26 mouse cellular contexts compared by ENCODE assay signal in genomic region chr4:43036356-43036755, GRCm38 (mm10). TPM values are rescaled to one million over a fixed set of nuclear protein-coding genes. Genes with fewer than 3 reads are reported as not detected.
DNase-seq lines count a peak whose midpoint lies in the region; ATAC-seq and TF ChIP-seq lines count a peak whose summit lies in the region.
"Had no signal": no experiment of that assay in that cellular context is flagged by ENCODE, and none has a peak within 500 bp of the region (broad histone marks: within the 10 kb centered on the region; RNA-seq: fewer than 3 reads in every experiment).

No protein-coding gene starts in this region.

- no peaks in the 10 kb centered on the region; the same call in 1 of the 2 replicates for H3K79me2 ChIP-seq in heart, adult 2 months (replicated peaks; ENCODE audit: control insufficient read depth, insufficient read depth, low read length)

- H3K36me3 ChIP-seq in erythroblast, embryonic 14.5 days (ENCODE audit: control insufficient read depth), result peaks cover 61% of the 10 kb centered on the region
- peaks cover 45% of the 10 kb centered on the region for H3K36me3 ChIP-seq in heart, embryonic 13.5 days
- H3K36me3 ChIP-seq in heart, adult 2 months (ENCODE audit: control insufficient read depth, insufficient read depth, low read length), result no peaks in the 10 kb centered on the region
- peaks cover 32% of the 10 kb centered on the region for H3K36me3 ChIP-seq in G1E (replicated peaks)
- H3K36me3 ChIP-seq in liver, embryonic 13.5 days, result peaks cover 41% of the 10 kb centered on the region
- peaks cover 11% of the 10 kb centered on the region for H3K36me3 ChIP-seq in stomach, postnatal 0 days (ENCODE audit: control insufficient read depth, insufficient read depth, low read length)

- no peak for TF ChIP-seq CTCF in heart, adult 2 months (IDR thresholded peaks at IDR 0.05)
- TF ChIP-seq CTCF in G1E (IDR thresholded peaks at IDR 0.05; ENCODE audit: low read depth, low read length), result no peak
- no peak for TF ChIP-seq CTCF in stomach, postnatal 0 days (IDR thresholded peaks at IDR 0.05; ENCODE audit: low read depth)

- WGBS in heart, embryonic 13.5 days, result 85% methylated on average over 10 of the region's 10 CpGs
- WGBS in heart, adult 2 months, result 86% methylated on average over 10 of the region's 10 CpGs
- WGBS in liver, embryonic 13.5 days (ENCODE audit: insufficient replicate concordance), result 84% methylated on average over 10 of the region's 10 CpGs
- WGBS in stomach, postnatal 0 days, result 90% methylated on average over 10 of the region's 10 CpGs

- intact Hi-C loops in heart, adult 2 months (cut with DNase I), result no loop called here

- no peak for TF ChIP-seq EP300 in heart, adult 2 months (IDR thresholded peaks at IDR 0.05; ENCODE audit: insufficient read depth, low read depth, low read length)
- TF ChIP-seq EP300 in stomach, postnatal 0 days (optimal IDR thresholded peaks at IDR 0.05), result no peak

- ATAC-seq in erythroblast, adult 5-6 weeks (replicated peaks; ENCODE audit: low FRiP score, poor library complexity, severe bottlenecking), result no peak
- ATAC-seq in heart, embryonic 13.5 days (ENCODE audit: extremely low read depth, insufficient number of reproducible peaks, low FRiP score, low TSS enrichment), result no peak
- no peak for ATAC-seq in G1E (ENCODE audit: extremely low read depth, insufficient number of reproducible peaks, low FRiP score, poor library complexity, severe bottlenecking)
- ATAC-seq in liver, embryonic 13.5 days (ENCODE audit: low read depth), result no peak
- no peak for ATAC-seq in stomach, postnatal 0 days (ENCODE audit: low FRiP score, low TSS enrichment)
- ATAC-seq: activated CD4-positive, CD25-positive, alpha-beta regulatory T cell, adult 4 months; forebrain, embryonic 16.5 days; lung, postnatal 0 days had no signal

- peaks cover 82% of the 10 kb centered on the region for H3K4me1 ChIP-seq in erythroblast, embryonic 14.5 days (ENCODE audit: control insufficient read depth)
- peaks cover 40% of the 10 kb centered on the region for H3K4me1 ChIP-seq in heart, embryonic 13.5 days
- peaks cover 11% of the 10 kb centered on the region for H3K4me1 ChIP-seq in heart, adult 2 months (ENCODE audit: control insufficient read depth, insufficient read depth, low read length)
- peaks cover 74% of the 10 kb centered on the region for H3K4me1 ChIP-seq in G1E (ENCODE audit: insufficient read depth, low read depth, low read length)
- peaks cover 65% of the 10 kb centered on the region for H3K4me1 ChIP-seq in liver, embryonic 13.5 days (replicated peaks)
- no peaks in the 10 kb centered on the region for H3K4me1 ChIP-seq in stomach, postnatal 0 days (replicated peaks; ENCODE audit: control insufficient read depth, insufficient read depth)

- no peak overlapping the region for H3K27ac ChIP-seq in heart, embryonic 13.5 days (replicated peaks)
- H3K27ac ChIP-seq in heart, adult 2 months, result no peak overlapping the region
- peak overlapping the region; percentile 97 for H3K27ac ChIP-seq in liver, embryonic 13.5 days
- no peak overlapping the region for H3K27ac ChIP-seq in stomach, postnatal 0 days (replicated peaks)
- H3K27ac ChIP-seq: embryonic facial prominence, embryonic 13.5 days; hindbrain, embryonic 15.5 days; layer of hippocampus, adult 2 months; limb, embryonic 10.5 days; macrophage had no signal

- H3K4me3 ChIP-seq in erythroblast, embryonic 14.5 days (replicated peaks), result peak overlapping the region; percentile 78
- H3K4me3 ChIP-seq in heart, embryonic 13.5 days, result peak overlapping the region; percentile 86
- H3K4me3 ChIP-seq in heart, adult 2 months, result no peak overlapping the region
- peak overlapping the region; percentile 63; the same call in 1 of the 2 replicates for H3K4me3 ChIP-seq in G1E (ENCODE audit: low read depth, low read length)
- H3K4me3 ChIP-seq in liver, embryonic 13.5 days (replicated peaks), result peak overlapping the region; percentile 84
- H3K4me3 ChIP-seq in stomach, postnatal 0 days (ENCODE audit: low read depth, low read length), result no peak overlapping the region
- H3K4me3 ChIP-seq: embryonic facial prominence, embryonic 13.5 days; hindbrain, embryonic 15.5 days; layer of hippocampus, adult 2 months; limb, embryonic 10.5 days had no signal

- H3K9me3 ChIP-seq in erythroblast, embryonic 14.5 days (ENCODE audit: control insufficient read depth, low read length), result no peaks in the 10 kb centered on the region
- no peaks in the 10 kb centered on the region for H3K9me3 ChIP-seq in heart, embryonic 13.5 days
- H3K9me3 ChIP-seq in G1E (replicated peaks), result no peaks in the 10 kb centered on the region
- no peaks in the 10 kb centered on the region for H3K9me3 ChIP-seq in liver, embryonic 13.5 days (replicated peaks)
- no peaks in the 10 kb centered on the region for H3K9me3 ChIP-seq in stomach, postnatal 0 days (ENCODE audit: control insufficient read depth, low read length)
- H3K9me3 ChIP-seq: embryonic facial prominence, embryonic 13.5 days; hindbrain, embryonic 15.5 days; limb, embryonic 10.5 days had no signal

- peak overlapping the region; percentile 90 for H3K4me2 ChIP-seq in heart, embryonic 13.5 days
- H3K4me2 ChIP-seq in liver, embryonic 13.5 days, result peak overlapping the region; percentile 89
- H3K4me2 ChIP-seq in stomach, postnatal 0 days (replicated peaks; ENCODE audit: low read depth), result no peak overlapping the region
- H3K4me2 ChIP-seq: embryonic facial prominence, embryonic 13.5 days; hindbrain, embryonic 15.5 days; midbrain, embryonic 11.5 days had no signal

- no peak for DNase-seq in heart, adult 2 months
- DNase-seq in G1E (ENCODE audit: low spot score), result no peak
- DNase-seq in liver, embryonic 13.5 days, result no peak
- DNase-seq in stomach, postnatal 0 days (ENCODE audit: low spot score), result no peak
- DNase-seq: adrenal gland, postnatal 25 days; B cell, adult 2 months; cerebellum, postnatal 25 days; embryo, embryonic 11 days; gastrocnemius, postnatal 14 days; kidney, adult 9 months; kidney, postnatal 25 days; thymus, adult 2 months; thymus, postnatal 4 days had no signal

- peak overlapping the region; percentile 34; the same call in 1 of the 2 replicates for H3K9ac ChIP-seq in heart, embryonic 13.5 days
- no peak overlapping the region for H3K9ac ChIP-seq in heart, adult 2 months (ENCODE audit: low read depth, low read length)
- H3K9ac ChIP-seq in liver, embryonic 13.5 days, result peak overlapping the region; percentile 92
- H3K9ac ChIP-seq in stomach, postnatal 0 days (ENCODE audit: low read length), result no peak overlapping the region
- H3K9ac ChIP-seq: embryonic facial prominence, embryonic 13.5 days; hindbrain, embryonic 15.5 days had no signal

- no peaks in the 10 kb centered on the region for H3K27me3 ChIP-seq in erythroblast, embryonic 14.5 days (ENCODE audit: control insufficient read depth)
- no peaks in the 10 kb centered on the region for H3K27me3 ChIP-seq in heart, embryonic 13.5 days (replicated peaks)
- no peaks in the 10 kb centered on the region for H3K27me3 ChIP-seq in heart, adult 2 months (ENCODE audit: control insufficient read depth, insufficient read depth, low read length)
- peaks cover 3% of the 10 kb centered on the region; the same call in 1 of the 2 replicates for H3K27me3 ChIP-seq in G1E (ENCODE audit: insufficient read depth, low read length)
- no peaks in the 10 kb centered on the region for H3K27me3 ChIP-seq in liver, embryonic 13.5 days
- no peaks in the 10 kb centered on the region for H3K27me3 ChIP-seq in stomach, postnatal 0 days (ENCODE audit: control insufficient read depth, insufficient read depth, low read length)
- H3K27me3 ChIP-seq: CH12.LX; embryonic facial prominence, embryonic 13.5 days; hindbrain, embryonic 15.5 days had no signal

- TF ChIP-seq POLR2A in heart, adult 2 months (IDR thresholded peaks at IDR 0.05; ENCODE audit: insufficient read depth, low read depth, low read length), result no peak

RNA-seq across cellular contexts. Expression of gene Stoml2, which starts 4.8 kb away (rescaled TPM):
- polyA plus RNA-seq in erythroblast, embryonic 14.5 days (2012), result 15.4 and 16.6 TPM in 2 replicates
- 38.6 and 40.1 TPM in 2 replicates for total RNA-seq in erythroblast, adult 5-6 weeks (2015; ENCODE audit: low replicate concordance)
- 53.4 and 59.0 TPM in 2 replicates for total RNA-seq in erythroblast, adult 5-6 weeks (2017; ENCODE audit: low replicate concordance)
- 211 and 238 TPM in 2 replicates for polyA plus RNA-seq in heart, embryonic 13.5 days (2015; fragmentation: Nextera tagmentation; extraction: Ambion mirVana)
- total RNA-seq in heart, adult 2 months (2021), result 100 to 1,000 TPM; 101 to 114 TPM
- 97.3 and 117 TPM in 2 replicates for polyA plus RNA-seq in heart, adult 2 months (2012; rRNA removed)
- total RNA-seq in G1E (2014; fragmentation: Nextera tagmentation), result 191 and 233 TPM in 2 replicates
- 157 and 170 TPM in 2 replicates for total RNA-seq in G1E (2017)
- 145 and 169 TPM in 2 replicates for polyA plus RNA-seq in G1E (2012)
- polyA plus RNA-seq in liver, embryonic 13.5 days (2015; fragmentation: Nextera tagmentation; extraction: Ambion mirVana), result 270 and 280 TPM in 2 replicates
- 151 and 157 TPM in 2 replicates for polyA plus RNA-seq in stomach, postnatal 0 days (2015; fragmentation: Nextera tagmentation; extraction: Ambion mirVana)

RNA-seq across cellular contexts. Expression of gene Fam214b, which starts 9.7 kb away (rescaled TPM):
- 73.7 and 83.3 TPM in 2 replicates for polyA plus RNA-seq in erythroblast, embryonic 14.5 days (2012)
- total RNA-seq in erythroblast, adult 5-6 weeks (2015; ENCODE audit: low replicate concordance), result 177 and 182 TPM in 2 replicates
- 191 and 193 TPM in 2 replicates for total RNA-seq in erythroblast, adult 5-6 weeks (2017; ENCODE audit: low replicate concordance)
- 14.8 and 15.5 TPM in 2 replicates for polyA plus RNA-seq in heart, embryonic 13.5 days (2015; fragmentation: Nextera tagmentation; extraction: Ambion mirVana)
- total RNA-seq in heart, adult 2 months (2021), result 10 to 100 TPM; 26.3 to 33.1 TPM
- polyA plus RNA-seq in heart, adult 2 months (2012; rRNA removed), result 19.6 and 21.3 TPM in 2 replicates
- 10.2 and 24.4 TPM in 2 replicates for total RNA-seq in G1E (2014; fragmentation: Nextera tagmentation)
- 12.6 and 17.8 TPM in 2 replicates for total RNA-seq in G1E (2017)
- 15.0 and 17.7 TPM in 2 replicates for polyA plus RNA-seq in G1E (2012)
- 28.4 and 30.0 TPM in 2 replicates for polyA plus RNA-seq in liver, embryonic 13.5 days (2015; fragmentation: Nextera tagmentation; extraction: Ambion mirVana)
- polyA plus RNA-seq in stomach, postnatal 0 days (2015; fragmentation: Nextera tagmentation; extraction: Ambion mirVana), result 9.0 and 10.0 TPM in 2 replicates

RNA-seq across cellular contexts. Expression of gene Pigo, which starts 10.7 kb away (rescaled TPM):
- polyA plus RNA-seq in erythroblast, embryonic 14.5 days (2012), result 2.1 and 2.2 TPM in 2 replicates
- 4.8 and 24.2 TPM in 2 replicates for total RNA-seq in erythroblast, adult 5-6 weeks (2015; ENCODE audit: low replicate concordance)
- 8.8 and 10.2 TPM in 2 replicates for total RNA-seq in erythroblast, adult 5-6 weeks (2017; ENCODE audit: low replicate concordance)
- 12.7 and 13.8 TPM in 2 replicates for polyA plus RNA-seq in heart, embryonic 13.5 days (2015; fragmentation: Nextera tagmentation; extraction: Ambion mirVana)
- 10 to 100 TPM; 21.0 to 26.5 TPM for total RNA-seq in heart, adult 2 months (2021)
- 20.1 and 27.1 TPM in 2 replicates for polyA plus RNA-seq in heart, adult 2 months (2012; rRNA removed)
- total RNA-seq in G1E (2014; fragmentation: Nextera tagmentation) (11.8 and 17.2 TPM in 2 replicates), G1E (2017) (9.4 and 9.7 TPM in 2 replicates)
- polyA plus RNA-seq in G1E (2012), result 11.2 and 11.6 TPM in 2 replicates
- 12.6 and 13.9 TPM in 2 replicates for polyA plus RNA-seq in liver, embryonic 13.5 days (2015; fragmentation: Nextera tagmentation; extraction: Ambion mirVana)
- 10.3 and 11.0 TPM in 2 replicates for polyA plus RNA-seq in stomach, postnatal 0 days (2015; fragmentation: Nextera tagmentation; extraction: Ambion mirVana)

RNA-seq across cellular contexts. Expression of gene Unc13b, which starts 22.4 kb away (rescaled TPM):
- 0.01 TPM in 1 of 2 replicates, not detected in the other for polyA plus RNA-seq in erythroblast, embryonic 14.5 days (2012)
- total RNA-seq in erythroblast, adult 5-6 weeks (2015; ENCODE audit: low replicate concordance), result not detected in 2 replicates
- total RNA-seq in erythroblast, adult 5-6 weeks (2017; ENCODE audit: low replicate concordance), result not detected in 2 replicates
- 9.7 and 10.2 TPM in 2 replicates for polyA plus RNA-seq in heart, embryonic 13.5 days (2015; fragmentation: Nextera tagmentation; extraction: Ambion mirVana)
- total RNA-seq in heart, adult 2 months (2021), result 10 to 100 TPM in 1 of 2 experiments, 1 to 10 TPM in 1; 10.0 to 10.9 TPM
- polyA plus RNA-seq in heart, adult 2 months (2012; rRNA removed), result 6.7 and 11.7 TPM in 2 replicates
- total RNA-seq in G1E (2014; fragmentation: Nextera tagmentation) (0.63 and 3.9 TPM in 2 replicates), G1E (2017) (4.0 and 5.5 TPM in 2 replicates)
- polyA plus RNA-seq in G1E (2012), result 0.36 and 0.56 TPM in 2 replicates
- 0.30 and 0.37 TPM in 2 replicates for polyA plus RNA-seq in liver, embryonic 13.5 days (2015; fragmentation: Nextera tagmentation; extraction: Ambion mirVana)
- polyA plus RNA-seq in stomach, postnatal 0 days (2015; fragmentation: Nextera tagmentation; extraction: Ambion mirVana), result 3.2 and 4.5 TPM in 2 replicates

RNA-seq across cellular contexts. Expression of gene Fancg, which starts 26.1 kb away (rescaled TPM):
- polyA plus RNA-seq in erythroblast, embryonic 14.5 days (2012), result 0.62 and 0.83 TPM in 2 replicates
- total RNA-seq in erythroblast, adult 5-6 weeks (2015; ENCODE audit: low replicate concordance), result 1.7 and 8.6 TPM in 2 replicates
- 11.8 and 17.6 TPM in 2 replicates for total RNA-seq in erythroblast, adult 5-6 weeks (2017; ENCODE audit: low replicate concordance)
- polyA plus RNA-seq in heart, embryonic 13.5 days (2015; fragmentation: Nextera tagmentation; extraction: Ambion mirVana), result 10.8 and 11.0 TPM in 2 replicates
- total RNA-seq in heart, adult 2 months (2021), result 1 to 10 TPM; 2.8 to 3.2 TPM
- polyA plus RNA-seq in heart, adult 2 months (2012; rRNA removed), result 3.9 and 4.9 TPM in 2 replicates
- total RNA-seq in G1E (2014; fragmentation: Nextera tagmentation) (15.2 and 16.8 TPM in 2 replicates), G1E (2017) (12.9 and 18.7 TPM in 2 replicates)
- polyA plus RNA-seq in G1E (2012), result 4.3 and 9.4 TPM in 2 replicates
- polyA plus RNA-seq in liver, embryonic 13.5 days (2015; fragmentation: Nextera tagmentation; extraction: Ambion mirVana), result 10.3 and 11.8 TPM in 2 replicates
- 7.0 and 7.7 TPM in 2 replicates for polyA plus RNA-seq in stomach, postnatal 0 days (2015; fragmentation: Nextera tagmentation; extraction: Ambion mirVana)

Comparison
In these comparisons a context has a peak if more than half of its experiments do, and no peak if none do; other contexts are left out.
1. H3K4me3 ChIP-seq: peak in erythroblast, embryonic 14.5 days (single experiment), heart, embryonic 13.5 days (single experiment), G1E (single experiment) and liver, embryonic 13.5 days (single experiment); none in heart, adult 2 months (single experiment) and stomach, postnatal 0 days (single experiment).
2. H3K9ac ChIP-seq: peak in heart, embryonic 13.5 days (single experiment) and liver, embryonic 13.5 days (single experiment); none in heart, adult 2 months (single experiment) and stomach, postnatal 0 days (single experiment).